Mouse (Mus musculus) heart, embryonic 14.5 days (tissue): Measurements from ENCODE around the gene Mical3. TPM values are rescaled to one million over a fixed set of nuclear protein-coding genes. Genes with fewer than 3 reads are reported as not detected.
A peak's percentile ranks its signal among the peaks of the same experiment; 100 is the strongest.

Experiments used
- ATAC-seq: fragments of 200-750 bp; cut with Nextera tagmentation; 2 replicates; pipeline ENCODE4 v1.8.0; 2017; ENCODE audit warnings: low read depth, moderate TSS enrichment; ENCODE audit not compliant: insufficient number of reproducible peaks, insufficient read depth, low FRiP score
- H3K27ac ChIP-seq, 2 experiments: fragments of 200-500 bp in 1 of 2; fragments of 300-500 bp in 1 of 2; sonication (generic) in 1 of 2; replicated peaks in 1 of 2; 2 replicates each; pipeline ENCODE4 v1.5.1; 2012 to 2014; ENCODE audit warnings: low read depth in 2 of 2, low read length in 2 of 2, control low read depth in 1 of 2, mild to moderate bottlenecking in 1 of 2, mixed read lengths in 1 of 2; ENCODE audit not compliant: control insufficient read depth in 1 of 2, insufficient read depth in 1 of 2
- H3K27me3 ChIP-seq: fragments of 300-500 bp; sonication (generic); 2 replicates; pipeline ENCODE4 v1.6.1; 2014; ENCODE audit warnings: mild to moderate bottlenecking, low read length, control low read depth; ENCODE audit not compliant: control insufficient read depth, insufficient read depth
- H3K36me3 ChIP-seq: fragments of 300-500 bp; sonication (generic); 2 replicates; pipeline ENCODE4 v1.6.1; 2014; ENCODE audit warnings: mild to moderate bottlenecking, control low read depth, low read length, mixed read lengths; ENCODE audit not compliant: control insufficient read depth, insufficient read depth
- H3K4me1 ChIP-seq, 2 experiments: fragments of 200-500 bp in 1 of 2; fragments of 300-500 bp in 1 of 2; sonication (generic) in 1 of 2; 2 replicates each; pipeline ENCODE4 v1.6.1; 2012 to 2014; ENCODE audit warnings: low read length in 2 of 2, control low read depth in 1 of 2, mixed read lengths in 1 of 2; ENCODE audit not compliant: control insufficient read depth in 2 of 2, insufficient read depth in 2 of 2
- H3K4me2 ChIP-seq: fragments of 300-500 bp; sonication (generic); 2 replicates; pipeline ENCODE4 v1.6.1; 2014; ENCODE audit warnings: mild to moderate bottlenecking, low read length
- H3K4me3 ChIP-seq, 2 experiments: fragments of 200-500 bp in 1 of 2; fragments of 300-500 bp in 1 of 2; sonication (generic) in 1 of 2; 2 replicates each; pipeline ENCODE4 v1.5.1; 2012 to 2014; ENCODE audit warnings: low read length in 2 of 2, mild to moderate bottlenecking in 2 of 2, control low read depth in 1 of 2, low read depth in 1 of 2, moderate library complexity in 1 of 2; ENCODE audit not compliant: control insufficient read depth in 1 of 2, insufficient read depth in 1 of 2
- H3K9ac ChIP-seq: fragments of 300-500 bp; sonication (generic); 2 replicates; pipeline ENCODE4 v1.6.1; 2014; ENCODE audit warnings: mild to moderate bottlenecking, low read length
- H3K9me3 ChIP-seq: fragments of 300-500 bp; sonication (generic); 2 replicates; pipeline ENCODE4 v1.6.1; 2016; ENCODE audit warnings: low read length, control low read depth; ENCODE audit not compliant: control insufficient read depth
- WGBS: fragments of 180-500 bp; shearing (Covaris S2); extraction: QIAGEN DNeasy Blood & Tissue Kit; methylation state at CpG from one replicate; pipeline ENCODE4 v1.1.7; 2014; 5-methylcytosine and 5-hydroxymethylcytosine counted together
- polyA plus RNA-seq: library from polyadenylated mRNA; unstranded; fragments of >200 nt; fragmentation: Nextera tagmentation; extraction: Ambion mirVana; gene quantifications from 2 replicates; pipeline ENCODE4 v1.2.1, GENCODE M21; 2014

Gene Mical3
- polyA plus RNA-seq, 1 experiment from 2014 or later, result 46.2 TPM

DNA sequence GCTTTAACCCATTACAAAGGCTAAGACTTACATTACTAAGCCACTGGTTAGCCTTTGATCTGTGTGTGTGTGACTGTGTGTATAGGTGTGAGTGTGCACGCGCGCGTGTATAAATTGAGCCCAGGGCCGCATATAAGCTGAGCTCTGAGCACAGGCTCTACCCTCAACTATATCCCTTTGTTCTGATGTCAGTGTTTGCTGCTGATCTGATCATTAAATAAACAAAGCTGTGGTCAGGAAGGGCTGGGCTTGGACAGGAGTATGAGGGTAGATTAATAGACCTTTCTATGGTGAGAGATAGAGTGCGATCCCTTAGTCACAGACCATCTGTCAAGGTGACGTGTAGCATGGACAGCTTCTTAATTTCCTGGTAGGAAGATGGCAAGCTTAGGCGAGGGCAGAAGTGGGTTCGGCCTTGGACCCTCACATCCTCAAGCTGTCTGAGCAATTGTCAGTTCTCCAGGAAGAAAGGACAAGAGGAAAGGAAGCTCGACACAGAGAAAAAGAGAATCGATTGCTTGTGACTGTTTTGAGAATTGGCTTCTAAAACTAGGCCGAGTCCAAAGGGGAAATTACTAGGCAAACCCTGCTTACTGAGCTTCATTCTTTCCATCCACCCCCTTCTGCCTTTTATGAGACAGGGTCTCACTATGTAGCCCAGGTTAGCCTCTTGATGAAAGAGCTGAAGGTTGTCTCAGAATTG is 7.7 kb upstream of the Mical3 start:
- Histone ChIP-seq H3K9ac (no peak overlapping the region), H3K36me3 (no peaks in the 10 kb centered on the region), H3K4me3 (no peak overlapping the region), H3K9me3 (no peaks in the 10 kb centered on the region), H3K4me2 (no peak overlapping the region), H3K27ac (no peak overlapping the region), H3K4me1 (no peaks in the 10 kb centered on the region), H3K27me3 (no peaks in the 10 kb centered on the region)
- no peak for ATAC-seq
- 73% methylated on average over 12 of the region's 12 CpGs for WGBS

DNA sequence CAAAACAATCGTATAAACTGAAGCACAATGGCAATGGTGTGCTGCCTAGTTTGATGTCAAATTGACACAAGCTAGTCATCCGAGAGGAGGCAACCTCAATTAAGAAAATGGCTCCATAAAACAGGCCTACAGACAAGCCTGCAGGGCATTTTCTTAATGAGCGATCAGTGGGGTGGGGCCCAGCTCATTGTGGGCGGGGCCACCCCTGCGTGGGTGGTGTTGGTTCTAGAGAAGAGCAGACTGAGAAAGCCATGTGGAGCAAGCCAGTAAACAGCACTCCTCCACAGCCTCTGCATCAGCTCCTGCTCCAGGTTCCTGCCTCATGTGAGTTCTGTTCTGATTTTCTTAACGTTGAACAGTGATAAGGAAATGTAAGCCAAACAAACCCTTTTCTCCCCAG is 6.4 kb upstream of the Mical3 start:
- Histone ChIP-seq H3K36me3 (no peaks in the 10 kb centered on the region), H3K27ac (no peak overlapping the region), H3K9me3 (no peaks in the 10 kb centered on the region), H3K4me1 (no peaks in the 10 kb centered on the region), H3K4me2 (no peak overlapping the region), H3K27me3 (0 out of 2 replicates have a peak, but pooled peaks cover 3% of the 10 kb centered on the region), H3K4me3 (no peak overlapping the region), H3K9ac (no peak overlapping the region)
- no peak for ATAC-seq
- 64% methylated on average over 6 of the region's 6 CpGs for WGBS

DNA sequence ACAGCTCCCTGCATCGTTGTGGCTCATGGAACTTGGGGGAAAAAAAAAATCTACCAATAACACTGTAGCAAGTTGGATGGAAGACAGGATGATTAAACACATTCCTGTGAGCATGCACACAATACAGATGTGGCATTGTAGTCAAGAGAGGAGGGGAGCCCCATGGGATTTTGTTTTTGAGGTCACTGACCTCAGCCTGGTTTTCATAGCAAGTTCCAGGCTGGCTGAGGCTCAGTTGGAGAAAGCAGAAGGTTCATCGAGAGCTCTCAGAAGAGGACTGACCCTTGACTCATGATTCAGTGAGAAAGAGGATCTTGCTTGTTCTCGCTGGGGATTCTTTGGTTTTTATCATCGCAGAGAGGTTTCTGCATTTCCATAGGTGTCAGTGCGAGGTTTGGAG is 4.1 kb upstream of the Mical3 start:
- Histone ChIP-seq H3K27ac (no peak overlapping the region), H3K27me3 (peaks cover 9% of the 10 kb centered on the region; the same call in 1 of the 2 replicates), H3K9me3 (no peaks in the 10 kb centered on the region), H3K4me2 (no peak overlapping the region), H3K9ac (no peak overlapping the region), H3K4me3 (no peak overlapping the region), H3K36me3 (no peaks in the 10 kb centered on the region), H3K4me1 (peaks cover 8 to 10% of the 10 kb centered on the region in 2 experiments; a peak in 2 of 4 replicates)
- no peak for ATAC-seq
- 72% methylated on average over 5 of the region's 5 CpGs for WGBS

DNA sequence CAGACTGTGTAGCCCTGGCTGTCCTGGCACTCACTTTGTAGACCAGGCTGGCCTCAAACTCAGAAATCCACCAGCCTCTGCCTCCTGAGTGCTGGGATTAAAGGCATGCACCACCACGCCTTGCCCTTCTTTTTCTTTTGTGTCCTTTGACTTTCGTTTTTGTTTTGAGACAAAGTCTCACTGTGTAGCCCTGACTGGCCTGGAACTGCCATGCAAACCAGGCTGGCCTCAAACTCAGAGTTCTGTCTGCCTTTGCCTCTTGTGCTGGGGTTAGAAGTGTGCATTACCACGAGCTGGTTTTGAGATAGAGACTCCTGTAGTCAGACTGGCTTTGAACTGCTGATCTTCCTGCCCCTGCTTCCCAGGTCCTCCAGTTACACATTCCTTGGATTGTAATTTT is 3.5 kb upstream of the Mical3 start:
- WGBS, result 54% methylated on average over 3 of the region's 3 CpGs
- H3K27ac ChIP-seq, result no peak overlapping the region

DNA sequence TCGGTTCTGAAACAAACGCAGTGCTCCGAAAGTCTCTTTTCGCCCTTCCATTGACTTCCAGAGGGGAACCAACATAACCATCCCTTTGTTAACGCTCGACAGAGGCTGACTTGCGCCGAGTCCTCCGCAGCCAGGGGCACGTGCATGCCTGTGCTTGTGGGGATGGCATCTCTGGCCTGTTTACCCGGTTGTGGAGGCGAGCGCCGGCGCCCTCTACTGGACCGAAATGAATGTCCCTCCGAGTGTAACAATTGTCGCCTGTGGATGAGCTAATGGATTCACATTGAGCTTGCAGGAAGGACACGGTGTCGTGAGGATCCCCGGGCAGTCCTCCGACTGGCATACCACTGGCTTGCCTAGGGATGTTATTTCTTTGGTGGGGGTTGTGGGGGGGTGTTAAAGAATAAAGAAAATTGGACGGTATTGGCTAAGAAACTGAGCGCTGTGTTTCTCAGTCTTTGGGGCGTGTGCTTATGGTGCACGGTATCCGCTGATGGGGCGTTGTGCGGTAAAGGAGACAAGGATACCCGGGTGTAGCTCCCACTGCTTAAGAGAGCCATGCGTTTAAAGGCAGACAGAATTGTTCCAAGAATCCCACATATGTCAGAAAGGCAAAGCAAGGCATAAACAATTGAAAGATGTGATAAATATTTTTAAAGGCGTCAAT is 627 bp downstream of the Mical3 start:
- peak overlapping the region; percentile 55 for H3K9ac ChIP-seq

More for the DNA sequence above, 3.5 kb upstream of the Mical3 start:
- Histone ChIP-seq H3K9ac (no peak overlapping the region), H3K9me3 (no peaks in the 10 kb centered on the region), H3K27me3 (peaks cover 9% of the 10 kb centered on the region; the same call in 1 of the 2 replicates), H3K4me1 (peaks cover 10 to 12% of the 10 kb centered on the region in 2 experiments; a peak in 2 of 4 replicates), H3K4me3 (no peak overlapping the region), H3K36me3 (no peaks in the 10 kb centered on the region), H3K4me2 (no peak overlapping the region)
- no peak for ATAC-seq

DNA sequence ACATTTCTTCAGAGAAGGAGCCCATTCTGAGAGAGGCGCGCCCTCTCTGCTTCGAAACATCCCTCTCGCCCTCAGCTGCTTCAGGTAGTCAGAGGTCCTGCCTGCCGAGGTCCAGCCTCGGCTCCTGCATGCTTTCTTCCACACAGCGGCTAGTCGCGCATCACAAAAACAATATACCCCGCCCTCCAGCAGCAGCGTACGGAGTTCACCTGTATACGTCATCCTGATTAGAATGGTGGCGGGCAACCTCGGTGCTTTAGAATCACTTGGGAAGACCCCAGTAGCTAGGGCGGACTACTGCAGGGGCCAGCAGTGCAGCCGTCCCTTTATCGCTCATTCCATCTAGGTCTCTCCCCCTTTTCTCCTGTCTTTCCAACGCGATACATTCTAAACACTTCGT is 1.3 kb downstream of the Mical3 start:
- Histone ChIP-seq H3K9me3 (no peaks in the 10 kb centered on the region), H3K4me1 (peaks cover 18 to 23% of the 10 kb centered on the region in 2 experiments), H3K4me3 (peak overlapping the region; percentile 39 to 47), H3K36me3 (no peaks in the 10 kb centered on the region), H3K9ac (peak overlapping the region; percentile 55), H3K27ac (no peak overlapping the region), H3K4me2 (peak overlapping the region; percentile 74), H3K27me3 (peaks cover 9% of the 10 kb centered on the region; the same call in 1 of the 2 replicates)
- WGBS, result 20% methylated on average over 21 of the region's 21 CpGs
- no peak; the same call in 1 of the 2 replicates for ATAC-seq

More for the DNA sequence above, 627 bp downstream of the Mical3 start:
- H3K4me1 ChIP-seq, result peaks cover 18 to 23% of the 10 kb centered on the region in 2 experiments
- peaks cover 9% of the 10 kb centered on the region; the same call in 1 of the 2 replicates for H3K27me3 ChIP-seq
- no peaks in the 10 kb centered on the region for H3K9me3 ChIP-seq
- 1% methylated on average over 32 of the region's 32 CpGs for WGBS
- peak; percentile 88 for ATAC-seq
- no peak overlapping the region for H3K27ac ChIP-seq
- H3K4me2 ChIP-seq, result peak overlapping the region; percentile 74
- peak overlapping the region; percentile 39 to 47 for H3K4me3 ChIP-seq
- no peaks in the 10 kb centered on the region for H3K36me3 ChIP-seq

DNA sequence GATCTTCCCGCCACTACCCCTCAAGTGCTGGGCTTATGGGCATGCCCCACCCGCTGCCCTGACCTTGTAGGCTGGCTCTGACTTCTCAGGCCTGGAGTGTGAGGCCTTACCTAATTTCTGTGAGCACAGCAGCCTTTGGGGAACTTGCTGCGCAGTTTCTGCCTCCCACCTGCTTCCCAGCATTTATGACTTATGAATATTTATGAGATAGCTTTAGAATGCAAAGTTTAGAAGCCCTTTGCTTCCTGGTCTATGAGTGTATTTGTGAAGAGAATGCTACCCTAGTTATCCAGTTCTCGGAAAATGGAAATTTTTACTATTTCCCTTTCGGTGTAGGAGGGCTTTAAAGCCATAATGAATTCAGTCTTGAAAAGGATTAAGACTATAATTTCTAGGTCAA is 2.1 kb downstream of the Mical3 start:
- Histone ChIP-seq H3K36me3 (no peaks in the 10 kb centered on the region), H3K4me3 (no peak overlapping the region), H3K27ac (no peak overlapping the region), H3K4me2 (no peak overlapping the region), H3K4me1 (peaks cover 18 to 23% of the 10 kb centered on the region in 2 experiments), H3K9me3 (no peaks in the 10 kb centered on the region), H3K27me3 (peaks cover 9% of the 10 kb centered on the region; the same call in 1 of the 2 replicates), H3K9ac (no peak overlapping the region)
- ATAC-seq, result no peak
- WGBS, result 94% methylated on average over 5 of the region's 5 CpGs
